Mouse (Mus musculus) forebrain, embryonic 16.5 days (tissue): ENCODE results near the gene Zfp512. TPM values are rescaled to one million over a fixed set of nuclear protein-coding genes. Genes with fewer than 3 reads are reported as not detected.
A peak's percentile ranks its signal among the peaks of the same experiment; 100 is the strongest.

ENCODE experiments used
- ATAC-seq: fragments of 200-750 bp; cut with Nextera tagmentation; 2 replicates; pipeline ENCODE4 v1.8.0; 2017; ENCODE audit warnings: mild to moderate bottlenecking, moderate library complexity
- H3K27ac ChIP-seq: fragments of 300-500 bp; sonication (generic); 2 replicates; pipeline ENCODE4 v1.5.1; 2014; ENCODE audit warnings: low read length, control low read depth
- H3K27me3 ChIP-seq: fragments of 300-500 bp; sonication (generic); replicated peaks from 2 replicates; pipeline ENCODE4 v1.6.1; 2014; ENCODE audit warnings: low read length; ENCODE audit not compliant: control insufficient read depth, insufficient read depth
- H3K36me3 ChIP-seq: fragments of 300-500 bp; sonication (generic); 2 replicates; pipeline ENCODE4 v1.6.1; 2014; ENCODE audit not compliant: control insufficient read depth, insufficient read depth
- H3K4me1 ChIP-seq: fragments of 300-500 bp; sonication (generic); replicated peaks from 2 replicates; pipeline ENCODE4 v1.6.1; 2014; ENCODE audit warnings: low read length; ENCODE audit not compliant: control insufficient read depth, insufficient read depth
- H3K4me2 ChIP-seq: fragments of 300-500 bp; sonication (generic); 2 replicates; pipeline ENCODE4 v1.6.1; 2014; ENCODE audit warnings: mild to moderate bottlenecking, low read length, control low read depth
- H3K4me3 ChIP-seq: fragments of 300-500 bp; sonication (generic); replicated peaks from 2 replicates; pipeline ENCODE4 v1.5.1; 2014; ENCODE audit warnings: mild to moderate bottlenecking, low read length, control low read depth
- H3K9ac ChIP-seq: fragments of 300-500 bp; sonication (generic); replicated peaks from 2 replicates; pipeline ENCODE4 v1.6.1; 2014; ENCODE audit warnings: low read depth, low read length, control low read depth
- H3K9me3 ChIP-seq: fragments of 300-500 bp; sonication (generic); 2 replicates; pipeline ENCODE4 v1.6.1; 2016; ENCODE audit warnings: low read length; ENCODE audit not compliant: control insufficient read depth
- WGBS: fragments of 180-500 bp; shearing (Covaris S2); extraction: QIAGEN DNeasy Blood & Tissue Kit; methylation state at CpG from one replicate; pipeline ENCODE4 v1.1.7; 2014; 5-methylcytosine and 5-hydroxymethylcytosine counted together
- polyA plus RNA-seq: library from polyadenylated mRNA; unstranded; fragments of >200 nt; fragmentation: Nextera tagmentation; extraction: Ambion mirVana; gene quantifications from 2 replicates; pipeline ENCODE4 v1.2.1, GENCODE M21; 2015

The Zfp512 gene
- polyA plus RNA-seq, 1 experiment from 2014 or later = 138 TPM

DNA sequence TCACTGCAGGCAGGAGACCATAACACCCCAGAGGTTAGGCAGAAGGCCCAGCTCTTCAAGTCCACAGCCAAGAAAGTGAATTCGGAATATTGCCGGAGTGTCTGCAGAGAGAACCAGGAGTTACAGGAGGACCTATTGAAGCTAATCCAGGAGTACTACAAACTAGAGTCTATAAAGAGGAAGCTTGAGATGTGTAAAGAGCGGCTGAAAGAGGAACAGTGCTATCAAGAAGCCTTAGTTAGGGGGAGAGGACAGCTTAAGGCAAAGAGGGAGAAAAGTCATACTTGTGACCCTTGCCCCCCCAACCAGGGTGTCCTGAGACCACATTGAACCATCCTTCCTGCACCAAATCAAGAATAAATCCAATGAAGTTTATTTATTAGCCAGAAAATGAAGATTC is 35.7 kb downstream of the Zfp512 start:
- H3K27me3 ChIP-seq = no peaks in the 10 kb centered on the region
- H3K4me3 ChIP-seq = no peak overlapping the region
- no peak overlapping the region for H3K4me2 ChIP-seq
- no peak overlapping the region for H3K27ac ChIP-seq
- no peaks in the 10 kb centered on the region for H3K9me3 ChIP-seq
- H3K36me3 ChIP-seq = no peaks in the 10 kb centered on the region
- 95% methylated on average over 3 of the region's 3 CpGs for WGBS
- no peak overlapping the region for H3K9ac ChIP-seq
- no peaks in the 10 kb centered on the region for H3K4me1 ChIP-seq
- ATAC-seq = no peak

DNA sequence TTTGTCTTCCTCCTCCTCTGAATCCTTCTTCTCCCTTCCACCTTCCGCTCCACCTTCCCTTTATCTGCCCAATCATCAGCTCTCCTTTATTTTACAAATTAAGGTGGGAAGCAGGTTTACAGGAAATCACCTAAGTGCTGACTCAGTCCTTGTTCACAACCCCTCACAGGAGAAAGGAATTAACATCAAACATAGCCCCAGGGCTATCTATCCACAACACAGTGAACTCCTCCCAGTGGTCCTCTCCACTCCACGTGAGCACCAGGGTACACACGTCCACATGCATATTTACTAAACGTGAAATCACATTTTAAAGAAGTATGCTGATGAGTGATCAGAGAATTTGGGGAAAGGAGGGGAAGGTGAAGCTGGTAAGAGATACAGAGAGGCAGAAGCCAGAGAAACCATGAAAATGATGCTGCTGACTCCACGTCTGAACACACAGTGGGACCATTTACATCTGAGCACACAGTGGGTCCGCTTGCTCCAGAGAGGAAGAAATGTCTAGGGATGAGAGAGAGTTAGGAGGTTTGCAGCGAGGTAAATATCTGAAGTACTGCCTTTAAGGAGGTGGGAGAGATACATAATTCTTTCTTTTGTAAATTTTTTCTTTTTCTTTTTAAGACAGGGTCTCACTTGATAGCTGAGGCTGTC is 37.0 kb downstream of the Zfp512 start:
- Histone ChIP-seq H3K4me1 (peaks cover 3% of the 10 kb centered on the region), H3K4me2 (no peak overlapping the region), H3K27ac (no peak overlapping the region), H3K4me3 (no peak overlapping the region), H3K36me3 (no peaks in the 10 kb centered on the region), H3K9ac (no peak overlapping the region), H3K9me3 (no peaks in the 10 kb centered on the region), H3K27me3 (no peaks in the 10 kb centered on the region; the same call in 1 of the 2 replicates)
- no peak for ATAC-seq
- 73% methylated on average over 7 of the region's 7 CpGs for WGBS

DNA sequence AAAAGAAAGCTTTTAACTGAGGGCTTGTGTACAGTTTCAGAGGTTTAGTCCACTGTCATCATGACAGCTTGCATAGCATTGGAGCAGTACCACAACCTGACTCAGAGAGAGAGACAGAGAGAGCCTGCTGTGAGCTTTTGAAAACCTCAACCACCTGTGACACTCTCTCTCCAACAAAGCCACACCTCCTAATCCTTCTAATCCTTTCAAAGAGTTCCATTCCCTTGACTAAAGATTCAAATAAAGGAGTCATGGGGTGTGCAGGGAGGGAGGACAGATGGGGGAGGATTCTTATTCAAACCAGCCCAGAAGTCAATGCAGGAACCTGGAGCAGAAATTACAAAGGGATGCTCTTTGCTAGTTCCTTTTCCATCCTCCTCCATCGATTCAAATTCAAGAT is 39.8 kb downstream of the Zfp512 start:
- 36% methylated on average over 1 of the region's 1 CpGs for WGBS
- H3K4me2 ChIP-seq = no peak overlapping the region
- no peak overlapping the region for H3K9ac ChIP-seq
- no peaks in the 10 kb centered on the region; the same call in 1 of the 2 replicates for H3K27me3 ChIP-seq
- ATAC-seq = no peak
- H3K36me3 ChIP-seq = peaks cover 4% of the 10 kb centered on the region
- H3K27ac ChIP-seq = no peak overlapping the region
- peaks cover 12% of the 10 kb centered on the region for H3K4me1 ChIP-seq
- no peak overlapping the region for H3K4me3 ChIP-seq
- H3K9me3 ChIP-seq = no peaks in the 10 kb centered on the region

DNA sequence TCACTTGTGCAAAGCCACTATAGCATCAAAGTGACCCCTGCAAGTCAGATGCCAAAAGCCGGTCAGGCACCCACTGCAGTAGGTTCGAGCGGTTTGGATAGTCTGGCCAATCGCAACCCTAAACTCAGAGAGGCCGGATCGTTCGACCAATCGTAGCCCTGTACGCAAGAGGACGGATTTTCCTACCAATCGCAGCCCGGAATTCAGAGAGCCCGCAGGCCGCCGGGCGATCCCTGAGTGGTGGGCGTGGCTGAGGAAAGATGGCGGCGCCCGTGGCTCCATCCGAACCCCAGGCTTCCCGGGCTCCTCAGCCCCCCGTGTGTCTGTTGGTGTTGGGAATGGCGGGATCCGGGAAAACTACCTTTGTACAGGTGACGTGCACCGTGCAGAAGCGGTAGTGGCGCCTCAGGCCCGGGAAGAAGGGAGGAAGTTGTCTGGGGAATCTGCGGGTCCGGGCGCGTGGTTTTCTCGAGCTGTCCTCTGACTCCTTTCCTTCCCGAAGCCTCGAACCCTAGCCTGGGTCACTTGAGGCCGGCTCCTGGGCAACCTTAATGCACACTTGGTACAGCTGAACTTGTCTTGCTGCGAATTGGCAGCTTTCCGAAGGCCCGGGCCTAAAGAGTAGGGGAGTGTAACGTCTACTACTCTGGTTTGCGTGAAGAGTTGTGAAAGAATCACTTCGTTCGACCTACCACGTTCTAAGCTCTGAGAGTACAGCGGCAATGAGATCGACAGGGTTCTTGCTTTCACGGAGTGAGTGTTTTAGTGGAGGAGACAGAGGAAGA is 42.5 kb downstream of the Zfp512 start, which contains the start of gene Gpn1:
Gpn1 (plus strand) TSS at position 229 of the 785 bp plus-strand sequence.
- Histone ChIP-seq H3K9ac (peak within 1 kb of the TSS; percentile 73), H3K9me3 (no peaks in the 10 kb centered on the region), H3K4me2 (peak within 1 kb of the TSS; percentile 85), H3K4me1 (peaks cover 12% of the 10 kb centered on the region), H3K27me3 (no peaks in the 10 kb centered on the region; the same call in 1 of the 2 replicates), H3K36me3 (peaks cover 10% of the 10 kb centered on the region), H3K4me3 (peak within 1 kb of the TSS; percentile 85), H3K27ac (no peak within 1 kb of the TSS)
- ATAC-seq = peak; percentile 100
- WGBS = under 1% methylated on average over 49 of the region's 49 CpGs

DNA sequence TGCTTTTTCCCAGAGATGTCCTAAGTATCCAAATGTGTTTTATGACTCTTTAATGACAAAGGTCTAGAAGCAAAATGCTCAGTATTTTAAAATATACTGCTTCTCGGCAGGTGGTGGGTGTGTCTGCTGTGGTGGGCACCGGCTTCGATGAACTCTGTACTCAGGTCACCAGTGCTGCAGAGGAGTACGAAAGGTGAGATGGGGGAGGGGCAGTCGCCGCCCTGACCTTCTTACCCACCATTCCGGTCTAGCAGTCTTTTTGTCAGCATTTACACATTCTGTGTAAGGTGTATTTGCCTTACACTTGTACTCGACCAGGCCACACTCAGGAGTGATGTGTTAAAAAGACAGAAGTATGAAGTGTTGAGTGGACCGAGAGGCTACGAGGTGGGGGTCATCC is 52.6 kb downstream of the Zfp512 start:
- ATAC-seq = no peak
- 98% methylated on average over 10 of the region's 10 CpGs for WGBS

DNA sequence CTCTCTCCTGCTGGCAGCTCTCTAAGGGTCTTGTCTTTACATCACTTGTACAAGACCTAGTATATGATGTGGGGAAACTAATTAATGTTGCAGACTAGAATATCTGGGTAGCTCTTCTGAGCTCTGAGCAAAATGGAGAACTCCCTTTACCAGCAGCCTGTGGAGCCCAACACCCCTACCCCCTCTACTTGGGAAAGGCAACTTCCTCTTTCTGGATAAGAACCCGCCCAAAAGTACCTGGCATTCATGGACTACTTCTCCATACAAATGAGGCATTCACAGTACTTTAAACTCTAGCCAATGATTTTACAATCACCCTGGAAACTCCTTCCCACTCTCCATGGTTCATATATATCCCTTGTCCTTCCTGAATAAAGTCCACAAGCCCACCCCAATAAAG is 60.2 kb downstream of the Zfp512 start:
- no peak overlapping the region for H3K4me2 ChIP-seq
- WGBS = 58% methylated on average over 1 of the region's 1 CpGs
- no peaks in the 10 kb centered on the region for H3K27me3 ChIP-seq
- no peak overlapping the region for H3K9ac ChIP-seq
- no peaks in the 10 kb centered on the region for H3K4me1 ChIP-seq
- H3K4me3 ChIP-seq = no peak overlapping the region
- ATAC-seq = no peak
- peaks cover 26% of the 10 kb centered on the region for H3K36me3 ChIP-seq
- H3K9me3 ChIP-seq = no peaks in the 10 kb centered on the region
- H3K27ac ChIP-seq = no peak overlapping the region

More for the DNA sequence above, 52.6 kb downstream of the Zfp512 start:
- Histone ChIP-seq H3K4me1 (no peaks in the 10 kb centered on the region), H3K9me3 (no peaks in the 10 kb centered on the region), H3K27me3 (no peaks in the 10 kb centered on the region), H3K9ac (no peak overlapping the region), H3K36me3 (peaks cover 32% of the 10 kb centered on the region), H3K27ac (no peak overlapping the region), H3K4me3 (no peak overlapping the region), H3K4me2 (no peak overlapping the region)

DNA sequence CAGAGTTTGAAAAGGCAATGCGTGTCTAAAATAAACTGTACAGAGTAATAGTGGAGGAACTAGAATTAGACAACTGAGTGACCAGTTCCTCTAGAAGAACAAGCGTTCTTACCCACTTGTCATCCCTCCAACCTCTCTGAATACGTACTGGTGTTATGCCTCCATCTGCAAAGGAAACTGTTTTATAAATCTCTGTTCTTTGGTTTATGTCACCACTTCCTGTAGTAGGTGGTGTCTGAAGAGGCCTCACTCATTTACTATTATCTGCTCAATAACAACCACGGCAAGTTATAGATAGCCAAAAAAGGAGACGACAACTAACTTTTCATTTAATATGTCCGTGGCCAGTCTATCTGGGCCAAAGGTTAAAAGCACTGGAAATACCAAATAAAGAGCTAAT is 68.3 kb downstream of the Zfp512 start:
- no peak overlapping the region for H3K9ac ChIP-seq
- 93% methylated on average over 6 of the region's 6 CpGs for WGBS
- H3K4me2 ChIP-seq = no peak overlapping the region
- H3K36me3 ChIP-seq = peaks cover 22% of the 10 kb centered on the region
- peaks cover 5% of the 10 kb centered on the region for H3K4me1 ChIP-seq
- H3K4me3 ChIP-seq = no peak overlapping the region
- no peaks in the 10 kb centered on the region for H3K27me3 ChIP-seq
- no peak overlapping the region for H3K27ac ChIP-seq
- ATAC-seq = no peak
- no peaks in the 10 kb centered on the region for H3K9me3 ChIP-seq

DNA sequence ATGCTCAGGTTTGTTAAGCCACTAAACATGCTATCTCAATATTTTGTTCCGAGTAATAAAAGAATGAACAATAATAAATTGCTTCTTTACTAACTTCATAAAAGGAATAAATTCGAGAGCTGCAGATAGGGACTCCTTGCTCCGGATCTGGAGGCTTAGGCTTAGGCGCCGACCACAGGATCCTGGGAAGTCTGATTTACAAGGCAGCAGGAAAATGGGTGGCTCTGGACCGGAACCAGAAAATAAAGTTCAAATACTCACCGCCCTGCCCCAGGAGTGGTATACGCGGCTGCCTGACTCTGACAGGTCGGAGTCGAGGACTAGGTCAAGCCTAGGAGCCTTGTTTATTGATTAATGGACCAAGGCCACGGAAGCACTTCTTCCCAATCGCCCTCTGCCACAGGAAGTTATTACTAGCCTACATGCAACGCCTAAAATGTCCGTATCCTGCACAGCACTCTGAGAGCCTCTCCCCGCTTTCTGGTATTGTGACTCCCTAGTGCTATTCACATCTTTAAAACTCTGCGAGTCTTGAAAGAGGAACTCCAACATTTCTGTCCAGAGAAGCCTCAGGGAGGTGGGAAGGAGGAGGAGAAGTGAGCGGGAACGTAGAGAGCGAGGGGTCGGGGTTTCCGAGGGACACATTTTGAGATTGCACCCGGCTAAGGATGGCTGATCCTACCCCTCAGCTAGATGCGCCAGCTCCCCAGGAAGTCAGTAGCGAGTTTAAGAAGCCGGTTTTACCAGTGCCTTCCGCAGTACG is 74.3 kb downstream of the Zfp512 start, which contains the start of gene Slc4a1ap:
Slc4a1ap (plus strand) TSS at position 642 of the 763 bp plus-strand sequence.
- H3K4me2 ChIP-seq = peak within 1 kb of the TSS; percentile 66
- H3K9ac ChIP-seq = peak within 1 kb of the TSS; percentile 77
- peak; percentile 93 for ATAC-seq
- no peaks in the 10 kb centered on the region for H3K27me3 ChIP-seq
- H3K4me3 ChIP-seq = peak within 1 kb of the TSS; percentile 65
- peak within 1 kb of the TSS; percentile 87 for H3K27ac ChIP-seq
- H3K4me1 ChIP-seq = peaks cover 27% of the 10 kb centered on the region
- WGBS = under 1% methylated on average over 28 of the region's 28 CpGs
- peaks cover 11% of the 10 kb centered on the region for H3K36me3 ChIP-seq
- H3K9me3 ChIP-seq = no peaks in the 10 kb centered on the region
